Mouse (Mus musculus): ENCODE data around the gene Sufu. TPM values are rescaled to one million over a fixed set of nuclear protein-coding genes. Genes with fewer than 3 reads are reported as not detected.

The Sufu gene
- total and polyA plus RNA-seq, 3 experiments, result 5.1 to 31.8 (median 25.7) TPM

DNA sequence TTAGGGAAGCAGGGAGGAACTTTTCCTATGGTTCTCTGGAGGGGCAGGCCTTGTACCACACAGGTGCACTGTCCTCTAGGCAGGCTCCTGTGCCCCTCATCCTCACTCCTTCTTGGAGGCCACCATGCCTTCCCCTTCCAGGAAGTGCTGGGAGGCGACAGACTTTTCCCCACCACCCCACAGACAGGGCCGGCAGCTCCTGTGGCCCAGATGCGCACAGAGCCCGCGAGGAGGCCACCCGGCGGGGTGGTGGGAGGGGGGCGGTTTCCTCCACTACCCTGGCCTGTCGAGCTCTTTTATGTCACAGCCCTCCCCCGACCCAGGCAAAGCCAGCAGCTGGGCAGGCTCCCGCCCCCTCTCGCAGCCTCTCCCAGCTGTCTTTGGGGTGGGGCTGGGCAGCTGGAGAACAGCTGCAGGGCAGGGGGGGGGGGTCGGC is 121.7 kb downstream of the Sufu start:
- DNase-seq (ENCODE audit: low spot score), result peak; percentile 78
- peak overlapping the region; percentile 64; the same call in 1 of the 2 replicates for H3K4me3 ChIP-seq (ENCODE audit: low read depth, low read length)
- TF ChIP-seq POLR2AphosphoS5 (IDR thresholded peaks at IDR 0.05; ENCODE audit: insufficient replicate concordance, low read depth, low read length) (no peak), GATA1 (IDR thresholded peaks at IDR 0.05; ENCODE audit: borderline replicate concordance, low read length) (no peak), CTCF (IDR thresholded peaks at IDR 0.05; ENCODE audit: low read depth, low read length) (no peak), TAL1 (conservative IDR thresholded peaks at IDR 0.05; ENCODE audit: low read depth, low read length) (no peak), GATA2 (IDR thresholded peaks at IDR 0.05; ENCODE audit: borderline replicate concordance, low read depth, low read length) (no peak)
- peaks cover 44% of the 10 kb centered on the region for H3K4me1 ChIP-seq (ENCODE audit: insufficient read depth, low read depth, low read length)
- peaks cover 14% of the 10 kb centered on the region for H3K27me3 ChIP-seq (ENCODE audit: insufficient read depth, low read length)
- peaks cover 42% of the 10 kb centered on the region for H3K36me3 ChIP-seq (replicated peaks)
- no peaks in the 10 kb centered on the region for H3K9me3 ChIP-seq (replicated peaks)
- ATAC-seq (ENCODE audit: extremely low read depth, insufficient number of reproducible peaks, low FRiP score, poor library complexity, severe bottlenecking), result peak; percentile 52; the same call in 1 of the 2 replicates

- H3K4me1 ChIP-seq (ENCODE audit: insufficient read depth, low read depth, low read length), result peaks cover 49% of the 10 kb centered on the region
- DNase-seq (ENCODE audit: low spot score), result no peak
- ATAC-seq (ENCODE audit: extremely low read depth, insufficient number of reproducible peaks, low FRiP score, poor library complexity, severe bottlenecking), result no peak
- no peak overlapping the region; the same call in 1 of the 2 replicates for H3K4me3 ChIP-seq (ENCODE audit: low read depth, low read length)
- peaks cover 20% of the 10 kb centered on the region for H3K27me3 ChIP-seq (ENCODE audit: insufficient read depth, low read length)
- TF ChIP-seq TAL1 (conservative IDR thresholded peaks at IDR 0.05; ENCODE audit: low read depth, low read length), result no peak
- no peak for TF ChIP-seq POLR2AphosphoS5 (IDR thresholded peaks at IDR 0.05; ENCODE audit: insufficient replicate concordance, low read depth, low read length)
- no peak for TF ChIP-seq CTCF (IDR thresholded peaks at IDR 0.05; ENCODE audit: low read depth, low read length)
- H3K9me3 ChIP-seq (replicated peaks), result no peaks in the 10 kb centered on the region
- H3K36me3 ChIP-seq (replicated peaks), result peaks cover 36% of the 10 kb centered on the region
These were observed 122.3 kb downstream of the Sufu start for GRCm38 (mm10) chr19:46518828-46519621.

- TF ChIP-seq TAL1 (conservative IDR thresholded peaks at IDR 0.05; ENCODE audit: low read depth, low read length) (no peak), GATA1 (IDR thresholded peaks at IDR 0.05; ENCODE audit: borderline replicate concordance, low read length) (no peak), POLR2AphosphoS5 (IDR thresholded peaks at IDR 0.05; ENCODE audit: insufficient replicate concordance, low read depth, low read length) (no peak), GATA2 (IDR thresholded peaks at IDR 0.05; ENCODE audit: borderline replicate concordance, low read depth, low read length) (no peak), CTCF (IDR thresholded peaks at IDR 0.05; ENCODE audit: low read depth, low read length) (no peak)
- H3K4me1 ChIP-seq (ENCODE audit: insufficient read depth, low read depth, low read length), result peaks cover 51% of the 10 kb centered on the region
- no peak overlapping the region for H3K4me3 ChIP-seq (ENCODE audit: low read depth, low read length)
- peaks cover 11% of the 10 kb centered on the region for H3K36me3 ChIP-seq (replicated peaks)
- peaks cover 39% of the 10 kb centered on the region for H3K27me3 ChIP-seq (ENCODE audit: insufficient read depth, low read length)
- no peaks in the 10 kb centered on the region for H3K9me3 ChIP-seq (replicated peaks)
- ATAC-seq (ENCODE audit: extremely low read depth, insufficient number of reproducible peaks, low FRiP score, poor library complexity, severe bottlenecking) (no peak), DNase-seq (ENCODE audit: low spot score) (no peak)
These were observed 125.0 kb downstream of the Sufu start for GRCm38 (mm10) chr19:46521698-46522097.

DNA sequence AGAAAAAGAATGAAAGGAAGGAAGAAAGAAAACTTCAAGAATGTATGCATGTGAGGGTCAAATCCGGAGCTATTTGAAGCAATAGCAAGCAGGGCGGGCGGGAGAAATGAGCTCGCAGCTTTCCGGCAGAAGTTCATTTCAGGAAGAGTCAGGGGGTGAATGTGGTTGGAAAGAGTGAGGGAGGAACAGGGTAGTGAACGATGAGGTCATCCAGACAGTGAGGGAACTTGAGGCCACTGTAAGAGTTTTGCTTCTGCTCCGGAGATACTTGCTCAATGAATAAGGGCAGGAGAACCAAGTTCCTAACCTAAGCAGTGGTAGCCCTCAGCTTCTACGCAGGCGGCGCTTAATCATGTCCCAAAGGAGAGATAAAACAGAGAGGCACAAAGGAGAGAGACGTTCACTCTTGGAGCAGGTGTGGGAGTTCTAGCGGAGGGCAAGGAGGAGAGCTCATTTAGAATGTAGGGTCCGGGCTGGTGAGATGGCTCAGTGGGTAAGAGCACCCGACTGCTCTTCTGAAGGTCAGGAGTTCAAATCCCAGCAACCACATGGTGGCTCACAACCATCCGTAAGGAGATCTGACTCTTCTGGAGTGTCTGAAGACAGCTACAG is 125.8 kb downstream of the Sufu start:
- ATAC-seq (ENCODE audit: extremely low read depth, insufficient number of reproducible peaks, low FRiP score, poor library complexity, severe bottlenecking), result no peak
- TF ChIP-seq CTCF (IDR thresholded peaks at IDR 0.05; ENCODE audit: low read depth, low read length) (no peak), POLR2AphosphoS5 (IDR thresholded peaks at IDR 0.05; ENCODE audit: insufficient replicate concordance, low read depth, low read length) (no peak), GATA1 (IDR thresholded peaks at IDR 0.05; ENCODE audit: borderline replicate concordance, low read length) (no peak), GATA2 (IDR thresholded peaks at IDR 0.05; ENCODE audit: borderline replicate concordance, low read depth, low read length) (no peak), TAL1 (conservative IDR thresholded peaks at IDR 0.05; ENCODE audit: low read depth, low read length) (no peak)
- Histone ChIP-seq H3K4me3 (ENCODE audit: low read depth, low read length) (no peak overlapping the region), H3K4me1 (ENCODE audit: insufficient read depth, low read depth, low read length) (peaks cover 45% of the 10 kb centered on the region), H3K36me3 (replicated peaks) (peaks cover 2% of the 10 kb centered on the region), H3K27me3 (ENCODE audit: insufficient read depth, low read length) (peaks cover 46% of the 10 kb centered on the region), H3K9me3 (replicated peaks) (no peaks in the 10 kb centered on the region)
- no peak for DNase-seq (ENCODE audit: low spot score)

GRCm38 (mm10) chr19:46523131-46523479 is 126.4 kb downstream of the Sufu start:
- DNase-seq (ENCODE audit: low spot score), result no peak
- ATAC-seq (ENCODE audit: extremely low read depth, insufficient number of reproducible peaks, low FRiP score, poor library complexity, severe bottlenecking), result no peak
- no peak overlapping the region for H3K4me3 ChIP-seq (ENCODE audit: low read depth, low read length)

DNA sequence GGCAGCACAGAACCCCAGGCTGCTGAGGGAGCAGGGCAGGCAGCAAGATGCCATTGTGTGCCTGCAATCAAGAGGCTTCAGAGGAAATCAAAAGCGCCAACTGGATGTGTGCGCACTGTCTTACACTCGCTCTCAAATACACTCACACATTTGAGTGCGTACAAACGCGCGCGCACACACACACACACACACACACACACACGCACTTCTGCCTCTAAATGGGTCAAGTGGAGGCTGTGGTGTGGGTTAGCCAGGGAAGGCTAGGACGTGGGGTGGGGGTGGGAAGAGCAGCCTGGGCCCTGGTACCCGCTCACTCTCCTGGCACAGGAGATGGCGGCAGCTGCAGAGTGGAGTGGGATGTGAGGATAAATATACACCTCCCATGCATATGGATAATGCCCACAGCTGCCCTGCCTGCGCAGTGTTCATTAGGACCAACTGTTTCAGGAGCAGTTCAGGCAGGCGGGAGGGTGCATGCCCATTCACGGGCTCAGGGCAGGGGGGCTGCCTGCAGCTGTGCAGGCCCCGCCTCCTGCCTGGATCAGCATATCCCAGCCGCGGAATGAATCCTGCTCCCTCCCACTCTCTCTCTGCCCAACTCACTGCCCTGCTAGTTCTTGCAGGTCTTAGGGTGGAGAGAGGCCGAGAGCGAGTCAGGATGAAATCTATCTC is 126.9 kb downstream of the Sufu start:
- no peaks in the 10 kb centered on the region for H3K36me3 ChIP-seq (replicated peaks)
- H3K4me1 ChIP-seq (ENCODE audit: insufficient read depth, low read depth, low read length), result peaks cover 38% of the 10 kb centered on the region
- H3K27me3 ChIP-seq (ENCODE audit: insufficient read depth, low read length), result peaks cover 56% of the 10 kb centered on the region
- H3K9me3 ChIP-seq (replicated peaks), result no peaks in the 10 kb centered on the region
- H3K4me3 ChIP-seq (ENCODE audit: low read depth, low read length), result no peak overlapping the region
- no peak for TF ChIP-seq TAL1 (conservative IDR thresholded peaks at IDR 0.05; ENCODE audit: low read depth, low read length)
- DNase-seq (ENCODE audit: low spot score), result no peak
- no peak for ATAC-seq (ENCODE audit: extremely low read depth, insufficient number of reproducible peaks, low FRiP score, poor library complexity, severe bottlenecking)

More at GRCm38 (mm10) chr19:46523131-46523479, 126.4 kb downstream of the Sufu start:
- TF ChIP-seq CTCF (IDR thresholded peaks at IDR 0.05; ENCODE audit: low read depth, low read length) (no peak), POLR2AphosphoS5 (IDR thresholded peaks at IDR 0.05; ENCODE audit: insufficient replicate concordance, low read depth, low read length) (no peak), TAL1 (conservative IDR thresholded peaks at IDR 0.05; ENCODE audit: low read depth, low read length) (no peak), GATA2 (IDR thresholded peaks at IDR 0.05; ENCODE audit: borderline replicate concordance, low read depth, low read length) (no peak), GATA1 (IDR thresholded peaks at IDR 0.05; ENCODE audit: borderline replicate concordance, low read length) (no peak)
- Histone ChIP-seq H3K9me3 (replicated peaks) (no peaks in the 10 kb centered on the region), H3K27me3 (ENCODE audit: insufficient read depth, low read length) (peaks cover 52% of the 10 kb centered on the region), H3K4me1 (ENCODE audit: insufficient read depth, low read depth, low read length) (peaks cover 39% of the 10 kb centered on the region), H3K36me3 (replicated peaks) (no peaks in the 10 kb centered on the region)
